Mouse (Mus musculus): Measurements from ENCODE around the gene Pprc1. TPM values are rescaled to one million over a fixed set of nuclear protein-coding genes. Genes with fewer than 3 reads are reported as not detected.

Pprc1 gene
- polyA plus RNA-seq, 1 experiment from 2014 or later, result 16.1 TPM

DNA sequence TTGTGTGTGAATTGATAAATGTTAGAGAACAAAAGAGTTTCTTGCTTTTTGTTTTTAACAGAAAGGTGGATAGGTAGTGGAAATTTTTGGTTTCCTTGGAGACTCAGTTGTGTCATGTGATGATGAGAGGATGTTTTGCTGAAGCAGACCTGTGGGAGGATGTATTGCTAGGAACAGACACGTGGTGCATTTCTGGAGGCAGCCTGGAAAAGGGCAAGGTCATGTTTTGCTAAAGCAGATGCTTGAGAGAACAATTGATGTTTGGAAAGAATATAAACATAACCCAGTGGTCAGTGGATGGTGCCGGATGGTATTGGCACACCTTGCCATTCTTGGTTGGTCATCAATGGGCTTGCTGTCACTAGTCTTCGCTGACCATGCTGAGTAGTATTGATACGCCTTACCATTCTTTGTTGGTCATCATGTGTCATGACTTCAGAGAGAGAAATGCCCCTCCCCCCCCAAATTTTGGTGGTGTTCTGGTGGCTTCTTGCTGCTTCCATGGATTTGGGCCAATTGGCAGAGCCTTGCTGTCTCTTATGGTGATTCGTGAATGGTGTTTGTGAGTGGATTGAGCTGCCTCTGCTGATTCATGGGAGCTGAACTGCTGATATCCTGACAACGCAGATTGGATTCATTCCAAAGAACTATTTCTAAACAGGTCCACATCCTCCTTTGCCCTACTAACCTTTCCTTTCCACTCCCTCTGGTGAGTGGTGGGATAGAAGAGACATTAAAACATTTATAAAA is 58.9 kb downstream of the Pprc1 start:
- Histone ChIP-seq H3K4me2 (no peak overlapping the region), H3K4me3 (replicated peaks) (no peak overlapping the region), H3K9ac (replicated peaks) (no peak overlapping the region), H3K36me3 (no peaks in the 10 kb centered on the region), H3K27me3 (replicated peaks) (no peaks in the 10 kb centered on the region), H3K9me3 (replicated peaks) (no peaks in the 10 kb centered on the region), H3K27ac (replicated peaks) (no peak overlapping the region), H3K4me1 (no peaks in the 10 kb centered on the region)
- ATAC-seq (ENCODE audit: low FRiP score), result no peak
- WGBS, result 84% methylated on average over 6 of the region's 6 CpGs

DNA sequence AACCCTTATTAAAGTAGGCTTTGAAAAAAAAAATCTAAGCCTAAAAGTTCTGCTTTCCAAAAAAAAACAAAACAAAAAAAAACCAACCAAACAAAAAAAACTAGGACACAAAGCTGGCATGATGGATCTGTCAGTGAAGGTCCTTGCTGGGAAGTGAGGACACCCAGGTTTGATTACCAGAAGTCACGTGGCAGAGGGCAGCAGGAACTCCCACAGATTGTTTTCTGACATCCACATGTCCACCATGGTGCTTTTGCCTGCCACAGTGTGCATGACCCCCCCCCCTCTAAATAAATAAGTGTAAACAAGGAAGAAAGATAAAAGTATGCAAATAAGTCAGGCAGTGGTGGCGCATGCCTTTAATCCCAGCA is 59.5 kb downstream of the Pprc1 start:
- Histone ChIP-seq H3K4me2 (no peak overlapping the region), H3K4me1 (no peaks in the 10 kb centered on the region), H3K27me3 (replicated peaks) (no peaks in the 10 kb centered on the region), H3K9me3 (replicated peaks) (no peaks in the 10 kb centered on the region), H3K4me3 (replicated peaks) (no peak overlapping the region), H3K9ac (replicated peaks) (no peak overlapping the region), H3K27ac (replicated peaks) (no peak overlapping the region), H3K36me3 (no peaks in the 10 kb centered on the region)
- 89% methylated on average over 2 of the region's 2 CpGs for WGBS
- no peak for ATAC-seq (ENCODE audit: low FRiP score)

DNA sequence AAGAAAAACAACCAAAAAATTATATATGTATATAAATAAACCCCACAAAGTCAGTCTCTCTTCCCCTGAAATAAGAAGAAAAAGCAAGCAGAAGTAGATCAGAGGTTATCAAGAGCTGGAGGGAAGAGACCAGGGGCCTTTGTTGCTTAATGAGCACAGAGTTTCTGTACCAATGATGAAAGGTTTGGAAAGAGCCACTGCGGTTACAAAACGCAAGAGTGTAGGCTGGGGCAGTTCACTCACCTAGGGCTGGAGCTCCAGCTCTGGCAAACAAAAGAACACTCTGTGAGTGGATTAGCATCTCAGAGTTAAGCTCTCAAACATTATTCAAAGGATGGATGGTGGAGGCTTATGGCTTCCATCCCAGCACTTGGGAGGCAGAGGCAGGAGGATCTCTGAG is 65.5 kb downstream of the Pprc1 start:
- H3K4me1 ChIP-seq, result no peaks in the 10 kb centered on the region
- H3K27ac ChIP-seq (replicated peaks), result no peak overlapping the region
- H3K9me3 ChIP-seq (replicated peaks), result no peaks in the 10 kb centered on the region
- no peaks in the 10 kb centered on the region for H3K27me3 ChIP-seq (replicated peaks)
- no peak overlapping the region for H3K9ac ChIP-seq (replicated peaks)
- ATAC-seq (ENCODE audit: low FRiP score), result no peak
- 84% methylated on average over 2 of the region's 2 CpGs for WGBS
- H3K36me3 ChIP-seq, result no peaks in the 10 kb centered on the region
- H3K4me2 ChIP-seq, result no peak overlapping the region
- H3K4me3 ChIP-seq (replicated peaks), result no peak overlapping the region

DNA sequence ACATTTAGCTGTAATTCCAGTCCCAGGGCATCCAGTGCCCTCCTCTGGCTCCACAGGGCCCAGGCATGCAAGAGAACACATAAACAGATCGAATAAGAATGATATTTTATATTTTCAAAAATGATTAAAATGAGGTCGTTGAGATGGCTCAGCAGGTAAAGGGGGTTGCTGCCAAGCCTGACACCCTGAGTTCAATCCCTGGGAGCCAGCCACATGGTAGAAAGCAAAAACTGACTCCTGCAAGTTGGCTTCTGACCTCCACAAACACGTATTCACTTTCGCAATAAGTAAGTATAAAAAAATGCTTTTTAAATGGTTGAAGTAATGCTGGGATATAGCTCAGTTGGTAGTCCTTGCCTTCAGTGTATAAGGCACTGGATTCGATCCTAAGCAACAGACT is 66.1 kb downstream of the Pprc1 start:
- Histone ChIP-seq H3K36me3 (no peaks in the 10 kb centered on the region), H3K27ac (replicated peaks) (no peak overlapping the region), H3K9ac (replicated peaks) (no peak overlapping the region), H3K4me2 (no peak overlapping the region), H3K4me1 (no peaks in the 10 kb centered on the region), H3K9me3 (replicated peaks) (no peaks in the 10 kb centered on the region), H3K4me3 (replicated peaks) (no peak overlapping the region), H3K27me3 (replicated peaks) (no peaks in the 10 kb centered on the region)
- no peak for ATAC-seq (ENCODE audit: low FRiP score)
- WGBS, result 85% methylated on average over 5 of the region's 5 CpGs

DNA sequence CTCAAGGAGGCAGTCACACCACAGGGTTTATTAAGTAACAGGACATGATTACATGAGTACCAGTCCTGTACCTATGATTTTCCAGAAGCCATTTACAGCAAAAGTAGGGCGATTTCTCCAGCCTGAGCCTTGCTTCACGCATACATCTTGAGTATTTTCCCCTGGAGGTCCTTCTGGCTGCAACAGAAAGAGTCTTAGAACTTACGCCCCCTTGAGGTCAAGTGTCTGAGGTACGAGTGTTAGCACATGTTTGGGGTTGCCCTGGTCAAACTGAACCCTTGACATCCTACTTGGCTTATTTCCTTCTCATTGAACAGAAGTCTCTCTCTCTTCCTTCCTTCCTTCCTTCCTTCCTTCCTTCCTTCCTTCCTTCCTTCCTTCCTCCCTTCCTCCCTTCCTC is 69.9 kb downstream of the Pprc1 start:
- no peaks in the 10 kb centered on the region for H3K36me3 ChIP-seq
- no peak overlapping the region for H3K4me2 ChIP-seq

DNA sequence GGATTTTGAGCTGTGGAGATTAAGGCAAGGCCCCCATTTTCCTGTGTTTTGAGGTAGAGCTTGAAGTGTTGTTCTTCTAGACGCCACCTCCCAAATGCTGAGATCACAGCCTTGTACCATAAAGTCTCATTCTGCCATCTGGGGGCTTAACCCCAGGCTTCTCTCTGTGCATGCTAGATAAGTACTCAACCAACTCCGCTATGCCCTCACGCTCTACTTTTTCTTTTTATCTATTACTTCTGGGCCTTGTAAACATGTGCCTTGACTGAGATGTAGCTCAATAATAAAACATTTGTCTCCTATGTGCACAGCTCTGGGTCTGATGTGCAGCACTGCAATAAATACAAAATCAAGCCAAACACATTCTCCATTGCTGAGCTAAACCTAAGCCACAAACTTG is 74.8 kb downstream of the Pprc1 start:
- ATAC-seq (ENCODE audit: low FRiP score), result no peak
- Histone ChIP-seq H3K27me3 (replicated peaks) (no peaks in the 10 kb centered on the region), H3K36me3 (no peaks in the 10 kb centered on the region), H3K27ac (replicated peaks) (no peak overlapping the region), H3K4me2 (no peak overlapping the region), H3K9me3 (replicated peaks) (no peaks in the 10 kb centered on the region), H3K4me3 (replicated peaks) (no peak overlapping the region), H3K9ac (replicated peaks) (no peak overlapping the region), H3K4me1 (no peaks in the 10 kb centered on the region)
- 89% methylated on average over 3 of the region's 3 CpGs for WGBS

More for the DNA sequence above, 69.9 kb downstream of the Pprc1 start:
- Histone ChIP-seq H3K4me1 (no peaks in the 10 kb centered on the region), H3K27ac (replicated peaks) (no peak overlapping the region), H3K27me3 (replicated peaks) (no peaks in the 10 kb centered on the region), H3K9me3 (replicated peaks) (no peaks in the 10 kb centered on the region), H3K9ac (replicated peaks) (no peak overlapping the region), H3K4me3 (replicated peaks) (no peak overlapping the region)
- WGBS, result 63% methylated on average over 4 of the region's 4 CpGs
- ATAC-seq (ENCODE audit: low FRiP score), result no peak

DNA sequence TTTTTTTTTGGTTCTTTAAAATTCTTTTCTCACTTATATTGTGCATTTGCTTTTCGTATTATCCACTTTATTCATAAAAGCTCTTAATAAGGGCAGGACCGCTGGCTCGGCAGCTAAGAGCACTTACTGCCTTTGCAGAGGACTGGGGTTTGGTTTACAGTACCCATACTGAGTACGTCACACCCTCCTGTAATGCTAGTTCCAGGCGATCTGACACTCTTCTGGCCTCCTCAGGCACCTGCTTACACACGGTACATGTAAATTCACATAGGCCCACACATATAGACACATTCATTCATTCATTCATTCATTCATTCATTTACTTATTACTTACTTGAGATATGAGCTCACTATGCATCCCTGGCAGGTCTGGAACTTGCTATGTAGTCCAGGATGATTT is 76.2 kb downstream of the Pprc1 start:
- 82% methylated on average over 6 of the region's 6 CpGs for WGBS
- H3K27me3 ChIP-seq (replicated peaks), result no peaks in the 10 kb centered on the region
- no peak overlapping the region for H3K9ac ChIP-seq (replicated peaks)
- no peaks in the 10 kb centered on the region for H3K36me3 ChIP-seq
- ATAC-seq (ENCODE audit: low FRiP score), result no peak
- H3K4me2 ChIP-seq, result no peak overlapping the region
- H3K4me1 ChIP-seq, result no peaks in the 10 kb centered on the region
- no peak overlapping the region for H3K4me3 ChIP-seq (replicated peaks)
- H3K9me3 ChIP-seq (replicated peaks), result no peaks in the 10 kb centered on the region
- no peak overlapping the region for H3K27ac ChIP-seq (replicated peaks)

Other genes with a start within 250 kb of the Pprc1 start
- 19.1 and 19.4 TPM in 2 replicates for gene Kcnip2, start 228.8 kb upstream of the Pprc1 start, polyA plus RNA-seq (2015; fragmentation: Nextera tagmentation; extraction: Ambion mirVana)
- 20.5 and 21.3 TPM in 2 replicates for gene Armh3, start 46.4 kb upstream of the Pprc1 start, polyA plus RNA-seq (2015; fragmentation: Nextera tagmentation; extraction: Ambion mirVana)
- 5.4 and 7.8 TPM in 2 replicates for gene Hps6, start 41.4 kb upstream of the Pprc1 start, polyA plus RNA-seq (2015; fragmentation: Nextera tagmentation; extraction: Ambion mirVana)
- 93.4 and 93.9 TPM in 2 replicates for gene Ldb1, start 328 bp downstream of the Pprc1 start, polyA plus RNA-seq (2015; fragmentation: Nextera tagmentation; extraction: Ambion mirVana)
- gene Nolc1, start 31.0 kb downstream of the Pprc1 start, polyA plus RNA-seq (2015; fragmentation: Nextera tagmentation; extraction: Ambion mirVana), result 59.4 and 67.9 TPM in 2 replicates
- gene Elovl3, start 87.0 kb downstream of the Pprc1 start, polyA plus RNA-seq (2015; fragmentation: Nextera tagmentation; extraction: Ambion mirVana), result 0.10 TPM in 1 of 2 replicates, not detected in the other
- 0.32 and 0.64 TPM in 2 replicates for gene Pitx3, start 103.4 kb downstream of the Pprc1 start, polyA plus RNA-seq (2015; fragmentation: Nextera tagmentation; extraction: Ambion mirVana)
- gene Gbf1, start 107.6 kb downstream of the Pprc1 start, polyA plus RNA-seq (2015; fragmentation: Nextera tagmentation; extraction: Ambion mirVana), result 68.8 and 76.6 TPM in 2 replicates